Mouse (Mus musculus): ENCODE data around the gene Sufu.
A peak's percentile ranks its signal among the peaks of the same experiment; 100 is the strongest.

The Sufu gene

GRCm38 (mm10) chr19:46429250-46429649 is 32.6 kb downstream of the Sufu start:
- DNase-seq (ENCODE audit: extremely low spot score, low spot score) = no peak

GRCm38 (mm10) chr19:46433712-46434111 is 37.0 kb downstream of the Sufu start:
- no peak for DNase-seq (ENCODE audit: extremely low spot score, low spot score)

GRCm38 (mm10) chr19:46434148-46434547 is 37.5 kb downstream of the Sufu start:
- no peak for DNase-seq (ENCODE audit: extremely low spot score, low spot score)

- no peak for DNase-seq (ENCODE audit: extremely low spot score, low spot score)
Measured at GRCm38 (mm10) chr19:46434591-46434990, 37.9 kb downstream of the Sufu start.

GRCm38 (mm10) chr19:46435492-46435891 is 38.8 kb downstream of the Sufu start:
- peak; percentile 38 for DNase-seq (ENCODE audit: extremely low spot score, low spot score)

GRCm38 (mm10) chr19:46443509-46443908 is 46.8 kb downstream of the Sufu start:
- DNase-seq (ENCODE audit: extremely low spot score, low spot score) = peak; percentile 34

- DNase-seq (ENCODE audit: extremely low spot score, low spot score) = peak; percentile 80
Measured at GRCm38 (mm10) chr19:46444209-46444608, 47.5 kb downstream of the Sufu start.

GRCm38 (mm10) chr19:46445641-46446040 is 48.9 kb downstream of the Sufu start:
- DNase-seq (ENCODE audit: extremely low spot score, low spot score) = no peak

GRCm38 (mm10) chr19:46446436-46447020 is 49.8 kb downstream of the Sufu start:
- no peak for DNase-seq (ENCODE audit: extremely low spot score, low spot score)

- no peak for DNase-seq (ENCODE audit: extremely low spot score, low spot score)
Measured at GRCm38 (mm10) chr19:46447110-46447509, 50.4 kb downstream of the Sufu start.

GRCm38 (mm10) chr19:46447911-46448310 is 51.2 kb downstream of the Sufu start:
- no peak for DNase-seq (ENCODE audit: extremely low spot score, low spot score)

GRCm38 (mm10) chr19:46449261-46450005 is 52.7 kb downstream of the Sufu start:
- no peak for DNase-seq (ENCODE audit: extremely low spot score, low spot score)

GRCm38 (mm10) chr19:46452052-46452827 is 55.5 kb downstream of the Sufu start:
- DNase-seq (ENCODE audit: extremely low spot score, low spot score) = no peak

- no peak for DNase-seq (ENCODE audit: extremely low spot score, low spot score)
Measured at GRCm38 (mm10) chr19:46452916-46453315, 56.2 kb downstream of the Sufu start.

- no peak for DNase-seq (ENCODE audit: extremely low spot score, low spot score)
Measured at GRCm38 (mm10) chr19:46454126-46454880, 57.6 kb downstream of the Sufu start.

GRCm38 (mm10) chr19:46455032-46455431 is 58.3 kb downstream of the Sufu start:
- no peak for DNase-seq (ENCODE audit: extremely low spot score, low spot score)

GRCm38 (mm10) chr19:46455556-46455955 is 58.9 kb downstream of the Sufu start:
- no peak for DNase-seq (ENCODE audit: extremely low spot score, low spot score)

- DNase-seq (ENCODE audit: extremely low spot score, low spot score) = no peak
Measured at GRCm38 (mm10) chr19:46456018-46456735, 59.5 kb downstream of the Sufu start.

GRCm38 (mm10) chr19:46457798-46458197 is 61.1 kb downstream of the Sufu start:
- no peak for DNase-seq (ENCODE audit: extremely low spot score, low spot score)

- DNase-seq (ENCODE audit: extremely low spot score, low spot score) = no peak
Measured at GRCm38 (mm10) chr19:46459256-46459655, 62.6 kb downstream of the Sufu start.

GRCm38 (mm10) chr19:46459889-46460288 is 63.2 kb downstream of the Sufu start:
- no peak for DNase-seq (ENCODE audit: extremely low spot score, low spot score)

Measured in neural tube, embryonic 10.5 days (tissue).